Comparison of ENCODE assay signal across 40 mouse cellular contexts in genomic region chr15:99919601-99920158, GRCm38 (mm10). TPM values are rescaled to one million over a fixed set of nuclear protein-coding genes. Genes with fewer than 3 reads are reported as not detected.
DNase-seq lines count a peak whose midpoint lies in the region; ATAC-seq lines count a peak whose summit lies in the region.
"Had no signal": no experiment of that assay in that cellular context is flagged by ENCODE, and none has a peak within 500 bp of the region (broad histone marks: within the 10 kb centered on the region; RNA-seq: fewer than 3 reads in every experiment).

No protein-coding gene starts in this region.

- intact Hi-C loops in heart, postnatal 36 days (cut with DNase I) = loop anchor here (5.0 kb wide), 1 partner anchor 1467 kb away; the partner anchor contains the start of gene Olfr281

- no peaks in the 10 kb centered on the region for H3K27me3 ChIP-seq in hindbrain, embryonic 12.5 days
- H3K27me3 ChIP-seq in hindbrain, embryonic 11.5 days (ENCODE audit: control insufficient read depth, insufficient read depth, low read length) = no peaks in the 10 kb centered on the region
- H3K27me3 ChIP-seq in liver, embryonic 15.5 days = no peaks in the 10 kb centered on the region
- H3K27me3 ChIP-seq in liver, embryonic 11.5 days (replicated peaks; ENCODE audit: control insufficient read depth, insufficient read depth, low read length) = no peaks in the 10 kb centered on the region
- H3K27me3 ChIP-seq in hindbrain, embryonic 14.5 days (ENCODE audit: control insufficient read depth, insufficient read depth, low read length) = no peaks in the 10 kb centered on the region
- H3K27me3 ChIP-seq: embryonic facial prominence, embryonic 13.5 days; forebrain, embryonic 12.5 days; heart, embryonic 15.5 days; limb, embryonic 15.5 days; lung, embryonic 15.5 days; Patski; stomach, embryonic 15.5 days had no signal

- 0 out of 2 replicates have a peak overlapping the region, but pooled peaks have one; percentile 6 for H3K4me2 ChIP-seq in hindbrain, embryonic 12.5 days (replicated peaks)
- no peak overlapping the region for H3K4me2 ChIP-seq in hindbrain, embryonic 11.5 days (replicated peaks; ENCODE audit: low read depth, low read length)
- no peak overlapping the region for H3K4me2 ChIP-seq in liver, embryonic 15.5 days
- no peak overlapping the region for H3K4me2 ChIP-seq in liver, embryonic 11.5 days
- H3K4me2 ChIP-seq in hindbrain, embryonic 14.5 days (replicated peaks) = no peak overlapping the region
- H3K4me2 ChIP-seq: embryonic facial prominence, embryonic 13.5 days; forebrain, embryonic 12.5 days; heart, embryonic 15.5 days; limb, embryonic 15.5 days; lung, embryonic 15.5 days; midbrain, embryonic 11.5 days; stomach, embryonic 15.5 days had no signal

- no peaks in the 10 kb centered on the region for H3K4me1 ChIP-seq in hindbrain, embryonic 12.5 days
- 0 out of 2 replicates have a peak, but pooled peaks cover 3% of the 10 kb centered on the region for H3K4me1 ChIP-seq in hindbrain, embryonic 11.5 days (replicated peaks; ENCODE audit: control insufficient read depth, insufficient read depth, low read length)
- 0 out of 2 replicates have a peak, but pooled peaks cover 7% of the 10 kb centered on the region for H3K4me1 ChIP-seq in liver, embryonic 15.5 days (replicated peaks)
- no peaks in the 10 kb centered on the region for H3K4me1 ChIP-seq in liver, embryonic 11.5 days (replicated peaks; ENCODE audit: control insufficient read depth, insufficient read depth, low read length)
- no peaks in the 10 kb centered on the region for H3K4me1 ChIP-seq in hindbrain, embryonic 14.5 days (replicated peaks; ENCODE audit: control insufficient read depth, insufficient read depth, low read length)
- H3K4me1 ChIP-seq: forebrain, embryonic 12.5 days; heart, embryonic 10.5 days; heart, embryonic 15.5 days; limb, embryonic 10.5 days; limb, embryonic 15.5 days; lung, embryonic 15.5 days; stomach, embryonic 15.5 days had no signal

- H3K9ac ChIP-seq in hindbrain, embryonic 12.5 days = no peak overlapping the region
- H3K9ac ChIP-seq in hindbrain, embryonic 11.5 days (ENCODE audit: low read depth, low read length) = no peak overlapping the region
- H3K9ac ChIP-seq in liver, embryonic 15.5 days = no peak overlapping the region
- H3K9ac ChIP-seq in liver, embryonic 11.5 days (ENCODE audit: low read depth, low read length) = no peak overlapping the region
- H3K9ac ChIP-seq in hindbrain, embryonic 14.5 days = peak overlapping the region; percentile 1; the same call in 1 of the 2 replicates
- H3K9ac ChIP-seq: embryonic facial prominence, embryonic 13.5 days; forebrain, embryonic 12.5 days; forebrain, postnatal 0 days; heart, embryonic 15.5 days; limb, embryonic 15.5 days; lung, embryonic 15.5 days; stomach, embryonic 15.5 days had no signal

- H3K9me3 ChIP-seq in hindbrain, embryonic 12.5 days (replicated peaks) = no peaks in the 10 kb centered on the region
- no peaks in the 10 kb centered on the region for H3K9me3 ChIP-seq in hindbrain, embryonic 11.5 days (ENCODE audit: control insufficient read depth, low read length)
- H3K9me3 ChIP-seq in liver, embryonic 15.5 days (replicated peaks) = no peaks in the 10 kb centered on the region
- no peaks in the 10 kb centered on the region for H3K9me3 ChIP-seq in liver, embryonic 11.5 days (ENCODE audit: control insufficient read depth, low read length)
- H3K9me3 ChIP-seq in hindbrain, embryonic 14.5 days (ENCODE audit: control insufficient read depth, low read length) = no peaks in the 10 kb centered on the region
- H3K9me3 ChIP-seq: embryonic facial prominence, embryonic 13.5 days; forebrain, embryonic 12.5 days; heart, embryonic 10.5 days; heart, embryonic 15.5 days; limb, embryonic 10.5 days; limb, embryonic 15.5 days; lung, embryonic 15.5 days; stomach, embryonic 15.5 days had no signal

- 81% methylated on average over 15 of the region's 15 CpGs for WGBS in hindbrain, embryonic 12.5 days
- WGBS in hindbrain, embryonic 11.5 days = 82% methylated on average over 15 of the region's 15 CpGs
- WGBS in liver, embryonic 15.5 days (ENCODE audit: insufficient replicate concordance) = 55% methylated on average over 15 of the region's 15 CpGs
- 77% methylated on average over 15 of the region's 15 CpGs for WGBS in liver, embryonic 11.5 days
- WGBS in hindbrain, embryonic 14.5 days = 71% methylated on average over 15 of the region's 15 CpGs

- no peak overlapping the region for H3K4me3 ChIP-seq in hindbrain, embryonic 12.5 days
- no peak overlapping the region for H3K4me3 ChIP-seq in hindbrain, embryonic 11.5 days (ENCODE audit: low read depth, low read length)
- no peak overlapping the region for H3K4me3 ChIP-seq in liver, embryonic 15.5 days (replicated peaks)
- H3K4me3 ChIP-seq in liver, embryonic 11.5 days (ENCODE audit: low read depth, low read length) = no peak overlapping the region
- no peak overlapping the region for H3K4me3 ChIP-seq in hindbrain, embryonic 14.5 days (replicated peaks; ENCODE audit: low read length)
- H3K4me3 ChIP-seq: embryonic facial prominence, embryonic 13.5 days; forebrain, embryonic 12.5 days; heart, embryonic 10.5 days; heart, embryonic 15.5 days; limb, embryonic 10.5 days; limb, embryonic 15.5 days; lung, embryonic 15.5 days; stomach, embryonic 15.5 days had no signal

- no peak for DNase-seq in hindbrain, embryonic 11.5 days (ENCODE audit: low spot score)
- no peak for DNase-seq in liver, embryonic 11.5 days (ENCODE audit: low spot score)
- DNase-seq in hindbrain, embryonic 14.5 days (ENCODE audit: low spot score) = no peak
- DNase-seq in testis, postnatal 14 days (ENCODE audit: low spot score) = peak; percentile 30
- no peak for DNase-seq in heart, postnatal 36 days
- DNase-seq in left cerebral cortex, adult 8-10 months (ENCODE audit: low spot score in 2 of 2) = no peak
- DNase-seq: adrenal gland, postnatal 14 days; cerebellum, adult 11 months; cerebellum, adult 9-10 months; embryo, embryonic 11 days; forebrain, postnatal 0 days; gastrocnemius, postnatal 14 days; heart, adult 11 months; kidney, adult 18-20 months; kidney, postnatal 10 days; layer of hippocampus, postnatal 36 days; lung, postnatal 36 days; right cerebral cortex, postnatal 25 days; thymus, adult 2 months; thymus, postnatal 36 days had no signal

- peak overlapping the region; percentile 44; the same call in 1 of the 2 replicates for H3K27ac ChIP-seq in hindbrain, embryonic 12.5 days
- no peak overlapping the region for H3K27ac ChIP-seq in hindbrain, embryonic 11.5 days (ENCODE audit: low read depth, low read length)
- peak overlapping the region; percentile 67 for H3K27ac ChIP-seq in liver, embryonic 15.5 days (replicated peaks)
- no peak overlapping the region for H3K27ac ChIP-seq in liver, embryonic 11.5 days (ENCODE audit: low read depth, low read length)
- peak overlapping the region; percentile 30 for H3K27ac ChIP-seq in hindbrain, embryonic 14.5 days
- H3K27ac ChIP-seq: embryonic facial prominence, embryonic 13.5 days; forebrain, embryonic 12.5 days; heart, embryonic 10.5 days; heart, embryonic 15.5 days; limb, embryonic 10.5 days; limb, embryonic 15.5 days; lung, embryonic 15.5 days; stomach, embryonic 15.5 days had no signal

- no peaks in the 10 kb centered on the region for H3K36me3 ChIP-seq in hindbrain, embryonic 12.5 days
- H3K36me3 ChIP-seq in hindbrain, embryonic 11.5 days (ENCODE audit: control insufficient read depth, insufficient read depth, low read length) = no peaks in the 10 kb centered on the region
- H3K36me3 ChIP-seq in liver, embryonic 15.5 days (replicated peaks) = no peaks in the 10 kb centered on the region
- no peaks in the 10 kb centered on the region for H3K36me3 ChIP-seq in liver, embryonic 11.5 days (ENCODE audit: control insufficient read depth, insufficient read depth, low read length)
- H3K36me3 ChIP-seq in hindbrain, embryonic 14.5 days (replicated peaks; ENCODE audit: control insufficient read depth, insufficient read depth) = no peaks in the 10 kb centered on the region
- H3K36me3 ChIP-seq: embryonic facial prominence, embryonic 13.5 days; forebrain, embryonic 12.5 days; G1E; heart, embryonic 10.5 days; heart, embryonic 15.5 days; limb, embryonic 10.5 days; limb, embryonic 15.5 days; lung, embryonic 15.5 days; stomach, embryonic 15.5 days had no signal

- no peak for ATAC-seq in hindbrain, embryonic 12.5 days (ENCODE audit: low FRiP score)
- ATAC-seq in hindbrain, embryonic 11.5 days (ENCODE audit: low FRiP score) = no peak
- ATAC-seq in liver, embryonic 15.5 days (ENCODE audit: insufficient read depth) = no peak
- no peak for ATAC-seq in liver, embryonic 11.5 days (replicated peaks; ENCODE audit: low FRiP score)
- no peak for ATAC-seq in hindbrain, embryonic 14.5 days (ENCODE audit: low FRiP score)
- ATAC-seq: forebrain, postnatal 0 days; inflammation-experienced regulatory T-cells, adult 6 months; midbrain, embryonic 16.5 days; Patski had no signal

RNA-seq across cellular contexts. Expression of gene Lima1, which starts 44.4 kb away (rescaled TPM):
- polyA plus RNA-seq in hindbrain, embryonic 12.5 days (2016; fragmentation: Nextera tagmentation; extraction: Ambion mirVana) = 36.1 and 44.3 TPM in 2 replicates
- polyA plus RNA-seq in hindbrain, embryonic 11.5 days (2014; fragmentation: Nextera tagmentation; extraction: Ambion mirVana) = 30.8 and 31.8 TPM in 2 replicates
- polyA plus RNA-seq in liver, embryonic 15.5 days (2015; fragmentation: Nextera tagmentation; extraction: Ambion mirVana) = 10.0 and 10.3 TPM in 2 replicates
- polyA plus RNA-seq in liver, embryonic 11.5 days (2014; fragmentation: Nextera tagmentation; extraction: Ambion mirVana) = 19.0 and 19.3 TPM in 2 replicates
- polyA plus RNA-seq in hindbrain, embryonic 14.5 days (2014; fragmentation: Nextera tagmentation; extraction: Ambion mirVana) = 11.2 and 14.5 TPM in 2 replicates
- total RNA-seq in heart, postnatal 36 days (2021) = 10 to 100 TPM; 19.9 to 21.0 TPM
- 10 to 100 TPM in 3 of 4 experiments, 1 to 10 TPM in 1; 8.6 to 12.5 (median 10.2) TPM for total RNA-seq in left cerebral cortex, adult 8-10 months (2022)

RNA-seq across cellular contexts. Expression of gene Fam186a, which starts 47.2 kb away (rescaled TPM):
- polyA plus RNA-seq in hindbrain, embryonic 12.5 days (2016; fragmentation: Nextera tagmentation; extraction: Ambion mirVana) = 0.03 TPM in 1 of 2 replicates, not detected in the other
- polyA plus RNA-seq in hindbrain, embryonic 11.5 days (2014; fragmentation: Nextera tagmentation; extraction: Ambion mirVana) = 0.05 TPM in 1 of 2 replicates, not detected in the other
- polyA plus RNA-seq in liver, embryonic 15.5 days (2015; fragmentation: Nextera tagmentation; extraction: Ambion mirVana) = not detected in 2 replicates
- polyA plus RNA-seq in liver, embryonic 11.5 days (2014; fragmentation: Nextera tagmentation; extraction: Ambion mirVana) = not detected in 2 replicates
- polyA plus RNA-seq in hindbrain, embryonic 14.5 days (2014; fragmentation: Nextera tagmentation; extraction: Ambion mirVana) = 0.11 TPM in 1 of 2 replicates, not detected in the other
- total RNA-seq in heart, postnatal 36 days (2021) = under 1 TPM; 0.05 to 0.06 TPM
- total RNA-seq in left cerebral cortex, adult 8-10 months (2022) = under 1 TPM; 0.02 to 0.07 (median 0.04) TPM
- total RNA-seq: forebrain, postnatal 0 days; left cerebral cortex, postnatal 10 days; megakaryocyte, adult 5-6 weeks; neutrophil, adult 5-6 weeks had no signal
- polyA plus RNA-seq: forebrain, embryonic 12.5 days; forebrain, postnatal 0 days; G1E; heart, embryonic 15.5 days; inflammation-experienced regulatory T-cells, adult 6 months; large intestine, adult 2 months; limb, embryonic 10.5 days; limb, embryonic 15.5 days; lung, embryonic 15.5 days; midbrain, embryonic 11.5 days; midbrain, embryonic 16.5 days; neural tube, embryonic 11.5 days; Patski; stomach, embryonic 15.5 days had no signal

RNA-seq across cellular contexts. Expression of gene Larp4, which starts 50.2 kb away (rescaled TPM):
- 31.2 and 34.5 TPM in 2 replicates for polyA plus RNA-seq in hindbrain, embryonic 12.5 days (2016; fragmentation: Nextera tagmentation; extraction: Ambion mirVana)
- 34.2 and 38.8 TPM in 2 replicates for polyA plus RNA-seq in hindbrain, embryonic 11.5 days (2014; fragmentation: Nextera tagmentation; extraction: Ambion mirVana)
- 15.0 and 15.9 TPM in 2 replicates for polyA plus RNA-seq in liver, embryonic 15.5 days (2015; fragmentation: Nextera tagmentation; extraction: Ambion mirVana)
- 52.0 and 57.0 TPM in 2 replicates for polyA plus RNA-seq in liver, embryonic 11.5 days (2014; fragmentation: Nextera tagmentation; extraction: Ambion mirVana)
- 25.9 and 30.0 TPM in 2 replicates for polyA plus RNA-seq in hindbrain, embryonic 14.5 days (2014; fragmentation: Nextera tagmentation; extraction: Ambion mirVana)
- 10 to 100 TPM; 47.1 to 60.2 TPM for total RNA-seq in heart, postnatal 36 days (2021)
- total RNA-seq in left cerebral cortex, adult 8-10 months (2022) = 10 to 100 TPM; 42.8 to 56.3 (median 49.4) TPM

Comparison
In these comparisons a context has a peak if more than half of its experiments do, and no peak if none do; other contexts are left out.
1. H3K27ac ChIP-seq: peak in hindbrain, embryonic 12.5 days (single experiment), liver, embryonic 15.5 days (single experiment) and hindbrain, embryonic 14.5 days (single experiment); none in hindbrain, embryonic 11.5 days (single experiment) and liver, embryonic 11.5 days (single experiment).